Mouse (Mus musculus): ENCODE results near the gene Arhgap1. TPM values are rescaled to one million over a fixed set of nuclear protein-coding genes. Genes with fewer than 3 reads are reported as not detected.
A peak's percentile ranks its signal among the peaks of the same experiment; 100 is the strongest.

Arhgap1 gene
- polyA plus RNA-seq, 1 experiment, result 23.7 TPM

- Histone ChIP-seq H3K27ac (ENCODE audit: control insufficient read depth, insufficient read depth, low read depth, low read length) (no peak overlapping the region), H3K36me3 (ENCODE audit: control insufficient read depth, insufficient read depth, low read length) (peaks cover 4% of the 10 kb centered on the region), H3K4me3 (ENCODE audit: control insufficient read depth, low read depth, low read length) (no peak overlapping the region), H3K4me1 (ENCODE audit: control insufficient read depth, insufficient read depth, low read length) (no peaks in the 10 kb centered on the region), H3K27me3 (ENCODE audit: control insufficient read depth, insufficient read depth, low read length) (no peaks in the 10 kb centered on the region)
- no peak for TF ChIP-seq CTCF (IDR thresholded peaks at IDR 0.05; ENCODE audit: control insufficient read depth, insufficient read depth, insufficient replicate concordance, low read depth, low read length)
- no peak for TF ChIP-seq POLR2A (IDR thresholded peaks at IDR 0.05; ENCODE audit: control insufficient read depth, low read depth, low read length)
Measured at GRCm38 (mm10) chr2:91673587-91673986, 23.9 kb downstream of the Arhgap1 start.

GRCm38 (mm10) chr2:91674895-91675294 lies 25.2 kb downstream of the Arhgap1 start:
- Histone ChIP-seq H3K27me3 (ENCODE audit: control insufficient read depth, insufficient read depth, low read length) (no peaks in the 10 kb centered on the region), H3K4me1 (ENCODE audit: control insufficient read depth, insufficient read depth, low read length) (no peaks in the 10 kb centered on the region), H3K36me3 (ENCODE audit: control insufficient read depth, insufficient read depth, low read length) (peaks cover 6% of the 10 kb centered on the region), H3K27ac (ENCODE audit: control insufficient read depth, insufficient read depth, low read depth, low read length) (no peak overlapping the region), H3K4me3 (ENCODE audit: control insufficient read depth, low read depth, low read length) (no peak overlapping the region)
- TF ChIP-seq POLR2A (IDR thresholded peaks at IDR 0.05; ENCODE audit: control insufficient read depth, low read depth, low read length) (no peak), CTCF (IDR thresholded peaks at IDR 0.05; ENCODE audit: control insufficient read depth, insufficient read depth, insufficient replicate concordance, low read depth, low read length) (peak; percentile 9; the same call in 1 of the 2 replicates)

GRCm38 (mm10) chr2:91676420-91676819 lies 26.8 kb downstream of the Arhgap1 start:
- TF ChIP-seq POLR2A (IDR thresholded peaks at IDR 0.05; ENCODE audit: control insufficient read depth, low read depth, low read length), result no peak
- no peak for TF ChIP-seq CTCF (IDR thresholded peaks at IDR 0.05; ENCODE audit: control insufficient read depth, insufficient read depth, insufficient replicate concordance, low read depth, low read length)
- Histone ChIP-seq H3K4me1 (ENCODE audit: control insufficient read depth, insufficient read depth, low read length) (no peaks in the 10 kb centered on the region; the same call in 1 of the 2 replicates), H3K27me3 (ENCODE audit: control insufficient read depth, insufficient read depth, low read length) (no peaks in the 10 kb centered on the region), H3K36me3 (ENCODE audit: control insufficient read depth, insufficient read depth, low read length) (peaks cover 6% of the 10 kb centered on the region), H3K4me3 (ENCODE audit: control insufficient read depth, low read depth, low read length) (no peak overlapping the region), H3K27ac (ENCODE audit: control insufficient read depth, insufficient read depth, low read depth, low read length) (no peak overlapping the region)

GRCm38 (mm10) chr2:91676961-91677360 lies 27.3 kb downstream of the Arhgap1 start:
- H3K4me3 ChIP-seq (ENCODE audit: control insufficient read depth, low read depth, low read length), result no peak overlapping the region
- H3K4me1 ChIP-seq (ENCODE audit: control insufficient read depth, insufficient read depth, low read length), result no peaks in the 10 kb centered on the region; the same call in 1 of the 2 replicates
- H3K27me3 ChIP-seq (ENCODE audit: control insufficient read depth, insufficient read depth, low read length), result no peaks in the 10 kb centered on the region
- no peak for TF ChIP-seq CTCF (IDR thresholded peaks at IDR 0.05; ENCODE audit: control insufficient read depth, insufficient read depth, insufficient replicate concordance, low read depth, low read length)
- no peak for TF ChIP-seq POLR2A (IDR thresholded peaks at IDR 0.05; ENCODE audit: control insufficient read depth, low read depth, low read length)
- H3K27ac ChIP-seq (ENCODE audit: control insufficient read depth, insufficient read depth, low read depth, low read length), result no peak overlapping the region
- peaks cover 7% of the 10 kb centered on the region for H3K36me3 ChIP-seq (ENCODE audit: control insufficient read depth, insufficient read depth, low read length)

GRCm38 (mm10) chr2:91682850-91683249 lies 33.2 kb downstream of the Arhgap1 start:
- Histone ChIP-seq H3K27me3 (ENCODE audit: control insufficient read depth, insufficient read depth, low read length) (no peaks in the 10 kb centered on the region), H3K27ac (ENCODE audit: control insufficient read depth, insufficient read depth, low read depth, low read length) (no peak overlapping the region), H3K36me3 (ENCODE audit: control insufficient read depth, insufficient read depth, low read length) (peaks cover 5% of the 10 kb centered on the region), H3K4me3 (ENCODE audit: control insufficient read depth, low read depth, low read length) (no peak overlapping the region), H3K4me1 (ENCODE audit: control insufficient read depth, insufficient read depth, low read length) (no peaks in the 10 kb centered on the region; the same call in 1 of the 2 replicates)
- TF ChIP-seq POLR2A (IDR thresholded peaks at IDR 0.05; ENCODE audit: control insufficient read depth, low read depth, low read length) (no peak), CTCF (IDR thresholded peaks at IDR 0.05; ENCODE audit: control insufficient read depth, insufficient read depth, insufficient replicate concordance, low read depth, low read length) (peak; percentile 6; the same call in 1 of the 2 replicates)

GRCm38 (mm10) chr2:91683919-91684318 lies 34.3 kb downstream of the Arhgap1 start:
- Histone ChIP-seq H3K27ac (ENCODE audit: control insufficient read depth, insufficient read depth, low read depth, low read length) (no peak overlapping the region), H3K36me3 (ENCODE audit: control insufficient read depth, insufficient read depth, low read length) (peaks cover 3% of the 10 kb centered on the region), H3K27me3 (ENCODE audit: control insufficient read depth, insufficient read depth, low read length) (no peaks in the 10 kb centered on the region), H3K4me3 (ENCODE audit: control insufficient read depth, low read depth, low read length) (no peak overlapping the region), H3K4me1 (ENCODE audit: control insufficient read depth, insufficient read depth, low read length) (no peaks in the 10 kb centered on the region; the same call in 1 of the 2 replicates)
- TF ChIP-seq POLR2A (IDR thresholded peaks at IDR 0.05; ENCODE audit: control insufficient read depth, low read depth, low read length) (no peak), CTCF (IDR thresholded peaks at IDR 0.05; ENCODE audit: control insufficient read depth, insufficient read depth, insufficient replicate concordance, low read depth, low read length) (no peak)

GRCm38 (mm10) chr2:91689452-91689851 lies 39.8 kb downstream of the Arhgap1 start:
- TF ChIP-seq CTCF (IDR thresholded peaks at IDR 0.05; ENCODE audit: control insufficient read depth, insufficient read depth, insufficient replicate concordance, low read depth, low read length) (no peak), POLR2A (IDR thresholded peaks at IDR 0.05; ENCODE audit: control insufficient read depth, low read depth, low read length) (no peak)
- no peaks in the 10 kb centered on the region for H3K4me1 ChIP-seq (ENCODE audit: control insufficient read depth, insufficient read depth, low read length)
- H3K27me3 ChIP-seq (ENCODE audit: control insufficient read depth, insufficient read depth, low read length), result no peaks in the 10 kb centered on the region
- H3K4me3 ChIP-seq (ENCODE audit: control insufficient read depth, low read depth, low read length), result no peak overlapping the region
- H3K36me3 ChIP-seq (ENCODE audit: control insufficient read depth, insufficient read depth, low read length), result no peaks in the 10 kb centered on the region; the same call in 1 of the 2 replicates
- H3K27ac ChIP-seq (ENCODE audit: control insufficient read depth, insufficient read depth, low read depth, low read length), result no peak overlapping the region
